Mouse (Mus musculus) ovary, adult 10 weeks (tissue): ENCODE measurements around the gene Mkrn2. TPM values are rescaled to one million over a fixed set of nuclear protein-coding genes. Genes with fewer than 3 reads are reported as not detected.

Experiments
- polyA plus RNA-seq: library from polyadenylated mRNA; stranded (reverse); fragments of 350-450 nt; fragmentation: Illumina TruSeq; extraction: RNeasy Lipid Tissue Mini Kit (QIAGEN cat#74804); gene quantifications from one replicate; pipeline ENCODE4 v1.2.3, GENCODE M21; 2014

The Mkrn2 gene
- 11.4 TPM for polyA plus RNA-seq

GRCm38 (mm10) chr6:115601715-115602523 lies at the start of gene Mkrn2:
Mkrn2 (plus strand) TSS chr6:115601902.

GRCm38 (mm10) chr6:115592458-115592857 lies 9.2 kb upstream of the Mkrn2 start, which contains the start of gene Mkrn2os:
Mkrn2os (minus strand) TSS chr6:115592576.

Other genes with a start within 250 kb of the Mkrn2 start
- gene Pparg, start 241.0 kb upstream of the Mkrn2 start, polyA plus RNA-seq, result 117 TPM
- gene Tsen2, start 57.2 kb upstream of the Mkrn2 start, polyA plus RNA-seq, result 3.6 TPM
- gene Mkrn2os, start 9.3 kb upstream of the Mkrn2 start, polyA plus RNA-seq, result not detected
- gene Raf1, start 74.7 kb downstream of the Mkrn2 start, polyA plus RNA-seq, result 41.2 TPM
- not detected for gene Tmem40, start 160.5 kb downstream of the Mkrn2 start, polyA plus RNA-seq
- gene Cand2, start 172.6 kb downstream of the Mkrn2 start, polyA plus RNA-seq, result 6.3 TPM
- 178 TPM for gene Rpl32, start 206.8 kb downstream of the Mkrn2 start, polyA plus RNA-seq
- gene Efcab12, start 236.5 kb downstream of the Mkrn2 start, polyA plus RNA-seq, result 0.29 TPM